Mouse (Mus musculus): ENCODE measurements around the gene Cby3.

- TF ChIP-seq GATA1 (IDR thresholded peaks at IDR 0.05; ENCODE audit: borderline replicate concordance, low read length) = no peak; the same call in 2 of the 3 replicates
- no peak for TF ChIP-seq FLI1 (IDR thresholded peaks at IDR 0.05; ENCODE audit: low read length)
Measured at GRCm38 (mm10) chr11:50324751-50325471, 29.4 kb upstream of the Cby3 start.
